Mouse (Mus musculus) MEL (cell line): ENCODE measurements around the gene Egln3. TPM values are rescaled to one million over a fixed set of nuclear protein-coding genes. Genes with fewer than 3 reads are reported as not detected.

Experiments used
- DNase-seq: peaks from one replicate; pipeline ENCODE4 v3.0.0; 2011; ENCODE audit warnings: low read depth, low spot score
- H3K27ac ChIP-seq: 2 replicates; pipeline ENCODE4 v1.5.1; 2012; ENCODE audit warnings: low read depth, mild to moderate bottlenecking, control low read depth, low read length, moderate library complexity; ENCODE audit not compliant: control insufficient read depth
- H3K27me3 ChIP-seq, 2 experiments: fragments of 150-350 bp in 1 of 2; sonication (generic) in 1 of 2; 2 replicates each; pipeline ENCODE4 v1.6.1; 2012; ENCODE audit warnings: low read length in 2 of 2, mild to moderate bottlenecking in 2 of 2, improper control_type of control experiment in 1 of 2, moderate library complexity in 1 of 2; ENCODE audit not compliant: insufficient read depth in 2 of 2, control insufficient read depth in 1 of 2
- H3K36me3 ChIP-seq, 2 experiments: 2 replicates each; pipeline ENCODE4 v1.6.1; 2012 to 2014; ENCODE audit warnings: low read length in 2 of 2, improper control_type of control experiment in 1 of 2, inconsistent platforms in 1 of 2, mild to moderate bottlenecking in 1 of 2; ENCODE audit not compliant: insufficient read depth in 2 of 2, control insufficient read depth in 1 of 2
- H3K4me1 ChIP-seq, 2 experiments: fragments of 150-350 bp in 1 of 2; sonication (generic) in 1 of 2; 2 replicates each; pipeline ENCODE4 v1.6.1; 2012; ENCODE audit warnings: low read length in 2 of 2, improper control_type of control experiment in 1 of 2, mild to moderate bottlenecking in 1 of 2; ENCODE audit not compliant: insufficient read depth in 2 of 2, control insufficient read depth in 1 of 2
- H3K4me3 ChIP-seq, 2 experiments: fragments of 150-350 bp in 1 of 2; sonication (generic) in 1 of 2; 2 replicates each; pipeline ENCODE4 v1.5.1; 2012; ENCODE audit warnings: low read depth in 2 of 2, low read length in 2 of 2, mild to moderate bottlenecking in 2 of 2, moderate library complexity in 2 of 2, control low read depth in 1 of 2, improper control_type of control experiment in 1 of 2; ENCODE audit not compliant: control insufficient read depth in 1 of 2, insufficient read depth in 1 of 2
- H3K79me2 ChIP-seq: 2 replicates; pipeline ENCODE4 v1.6.1; 2012; ENCODE audit warnings: mild to moderate bottlenecking, low read length, moderate library complexity; ENCODE audit not compliant: control insufficient read depth, poor library complexity, insufficient read depth
- H3K9ac ChIP-seq: 2 replicates; pipeline ENCODE4 v1.6.1; 2012; ENCODE audit warnings: low read depth, mild to moderate bottlenecking, control low read depth, low read length, moderate library complexity; ENCODE audit not compliant: control insufficient read depth, poor library complexity, severe bottlenecking
- H3K9me3 ChIP-seq: fragments of 150-350 bp; sonication (generic); replicated peaks from 2 replicates; pipeline ENCODE4 v1.6.1; 2012; ENCODE audit warnings: mild to moderate bottlenecking, low read length, improper control_type of control experiment, moderate library complexity; ENCODE audit not compliant: insufficient read depth
- BHLHE40 ChIP-seq: IDR thresholded peaks from 2 replicates; pipeline ENCODE4 v1.6.1; 2012; ENCODE audit warnings: low read depth, mild to moderate bottlenecking, inconsistent platforms, low read length, improper control_type of control experiment, borderline replicate concordance
- CHD2 ChIP-seq: IDR thresholded peaks from 2 replicates; pipeline ENCODE4 v1.6.1; 2011; ENCODE audit warnings: low read length, improper control_type of control experiment
- E2F4 ChIP-seq: IDR thresholded peaks from 2 replicates; pipeline ENCODE4 v1.6.1; 2011; ENCODE audit warnings: low read depth, low read length, improper control_type of control experiment, borderline replicate concordance
- EP300 ChIP-seq, 2 experiments: IDR thresholded peaks; 2 replicates each; pipeline ENCODE4 v1.6.1; 2011; ENCODE audit warnings: improper control_type of control experiment in 2 of 2, low read length in 2 of 2, low read depth in 1 of 2, mild to moderate bottlenecking in 1 of 2
- ETS1 ChIP-seq: IDR thresholded peaks from 2 replicates; pipeline ENCODE4 v1.6.1; 2012; ENCODE audit warnings: low read depth, mild to moderate bottlenecking, inconsistent platforms, low read length, improper control_type of control experiment, moderate library complexity
- MAFK ChIP-seq: IDR thresholded peaks from 2 replicates; pipeline ENCODE4 v1.6.1; 2011; ENCODE audit warnings: low read depth, mild to moderate bottlenecking, low read length, improper control_type of control experiment, borderline replicate concordance
- MAX ChIP-seq: IDR thresholded peaks from 2 replicates; pipeline ENCODE4 v1.6.1; 2011; ENCODE audit warnings: low read length, improper control_type of control experiment
- POLR2A ChIP-seq, 2 experiments: IDR thresholded peaks; 2 replicates each; pipeline ENCODE4 v1.6.1; 2011 to 2012; ENCODE audit warnings: low read length in 2 of 2, mild to moderate bottlenecking in 2 of 2, control low read depth in 1 of 2, improper control_type of control experiment in 1 of 2, low read depth in 1 of 2, moderate library complexity in 1 of 2; ENCODE audit not compliant: control insufficient read depth in 1 of 2, insufficient read depth in 1 of 2, poor library complexity in 1 of 2
- POLR2AphosphoS2 ChIP-seq: IDR thresholded peaks from 2 replicates; pipeline ENCODE4 v1.6.1; 2011; ENCODE audit warnings: low read length, improper control_type of control experiment
- POLR2AphosphoS5 ChIP-seq: IDR thresholded peaks from 2 replicates; pipeline ENCODE4 v1.6.1; 2012; ENCODE audit warnings: low read depth, borderline replicate concordance, mild to moderate bottlenecking, inconsistent platforms, low read length, moderate library complexity, mixed read lengths
- SIN3A ChIP-seq: IDR thresholded peaks from 2 replicates; pipeline ENCODE4 v1.6.1; 2012; ENCODE audit warnings: low read length, improper control_type of control experiment, inconsistent platforms
- SMC3 ChIP-seq: IDR thresholded peaks from 2 replicates; pipeline ENCODE4 v1.6.1; 2011; ENCODE audit warnings: low read depth, low read length, improper control_type of control experiment
- TAL1 ChIP-seq: IDR thresholded peaks from 2 replicates; pipeline ENCODE4 v1.6.1; 2012; ENCODE audit warnings: mild to moderate bottlenecking, inconsistent platforms, low read length, moderate library complexity, mixed read lengths
- TBP ChIP-seq: IDR thresholded peaks from 2 replicates; pipeline ENCODE4 v1.8.0; 2011; ENCODE audit warnings: low read depth, low read length, improper control_type of control experiment
- TCF12 ChIP-seq: IDR thresholded peaks from 2 replicates; pipeline ENCODE4 v1.6.1; 2014; ENCODE audit warnings: low read depth, mild to moderate bottlenecking, inconsistent platforms, low read length, improper control_type of control experiment, moderate library complexity
- USF2 ChIP-seq, 2 experiments: IDR thresholded peaks; 2 replicates each; pipeline ENCODE4 v1.6.1; 2011 to 2012; ENCODE audit warnings: improper control_type of control experiment in 2 of 2, low read length in 2 of 2, borderline replicate concordance in 1 of 2, inconsistent platforms in 1 of 2, low read depth in 1 of 2, mild to moderate bottlenecking in 1 of 2; ENCODE audit not compliant: insufficient read depth in 1 of 2
- ZC3H11A ChIP-seq: IDR thresholded peaks from 2 replicates; pipeline ENCODE4 v1.6.1; 2012; ENCODE audit warnings: low read depth, mild to moderate bottlenecking, inconsistent platforms, low read length, improper control_type of control experiment
- ZMIZ1 ChIP-seq: IDR thresholded peaks from 2 replicates; pipeline ENCODE4 v1.6.1; 2012; ENCODE audit warnings: low read depth, mild to moderate bottlenecking, inconsistent platforms, low read length, improper control_type of control experiment, moderate library complexity
- polyA plus RNA-seq, 2 experiments: library from polyadenylated mRNA; stranded (reverse) in 1 of 2; unstranded in 1 of 2; fragments of >175 nt in 1 of 2; fragments of >200 nt in 1 of 2; gene quantifications; 2 replicates each; pipeline versions ENCODE4 v1.2.1 to v1.2.4; 2012; ENCODE audit warnings: low replicate concordance in 2 of 2, low read depth in 1 of 2; ENCODE audit not compliant: insufficient read length in 2 of 2, insufficient read depth in 1 of 2, missing spikeins in 1 of 2
- total RNA-seq: library from RNA; depleted of rRNA; stranded (reverse); fragments of 300-350 nt; gene quantifications from 2 replicates; pipeline ENCODE4 v1.2.3, GENCODE M21; 2012

Egln3 gene
- total and polyA plus RNA-seq, 3 experiments, result 3.2 to 30.1 TPM; not detected in 1

- Histone ChIP-seq H3K79me2 (no peaks in the 10 kb centered on the region), H3K9ac (no peak overlapping the region), H3K27me3 (no peaks in the 10 kb centered on the region), H3K9me3 (no peaks in the 10 kb centered on the region), H3K4me1 (no peaks in the 10 kb centered on the region), H3K36me3 (no peaks in the 10 kb centered on the region), H3K27ac (no peak overlapping the region), H3K4me3 (no peak overlapping the region)
- no peak for DNase-seq
- no peak for TF ChIP-seq MAFK
- no peak for TF ChIP-seq E2F4
- TF ChIP-seq POLR2A (IDR thresholded peaks at IDR 0.05; ENCODE audit: control insufficient read depth in 1 of 2, insufficient read depth in 1 of 2, low read depth in 1 of 2, low read length in 2 of 2, poor library complexity in 1 of 2), result no peak
- TF ChIP-seq TBP, result no peak
- TF ChIP-seq POLR2AphosphoS2, result no peak
- no peak for TF ChIP-seq POLR2AphosphoS5
- TF ChIP-seq BHLHE40, result no peak
- TF ChIP-seq SMC3, result no peak
- TF ChIP-seq ZMIZ1, result no peak
- TF ChIP-seq TAL1, result no peak
- TF ChIP-seq EP300 (IDR thresholded peaks at IDR 0.05; ENCODE audit: low read depth in 1 of 2, low read length in 2 of 2), result no peak
These were observed 48.9 kb downstream of the Egln3 start for GRCm38 (mm10) chr12:54154771-54155170.

- no peaks in the 10 kb centered on the region for H3K79me2 ChIP-seq
- peak; percentile 41 for DNase-seq
- no peaks in the 10 kb centered on the region for H3K9me3 ChIP-seq
These were observed 56.6 kb downstream of the Egln3 start for GRCm38 (mm10) chr12:54146943-54147556.

More at GRCm38 (mm10) chr12:54146943-54147556, 56.6 kb downstream of the Egln3 start:
- Histone ChIP-seq H3K4me1 (no peaks in the 10 kb centered on the region), H3K9ac (no peak overlapping the region), H3K27me3 (peaks cover 0 to 1% of the 10 kb centered on the region in 2 experiments; a peak in 1 of 4 replicates), H3K27ac (no peak overlapping the region), H3K4me3 (no peak overlapping the region), H3K36me3 (no peaks in the 10 kb centered on the region)
- TF ChIP-seq ZC3H11A, result no peak
- no peak for TF ChIP-seq TAL1
- no peak for TF ChIP-seq TCF12
- no peak for TF ChIP-seq ZMIZ1
- TF ChIP-seq ETS1, result no peak
- no peak for TF ChIP-seq USF2 (IDR thresholded peaks at IDR 0.05; ENCODE audit: borderline replicate concordance in 1 of 2, insufficient read depth in 1 of 2, low read depth in 1 of 2, low read length in 2 of 2)
- no peak for TF ChIP-seq CHD2
- TF ChIP-seq E2F4, result no peak
- TF ChIP-seq SIN3A, result no peak
- TF ChIP-seq MAX, result no peak
